Mouse (Mus musculus) lung, postnatal 0 days (tissue): ENCODE measurements around the gene Ppp2r5a. TPM values are rescaled to one million over a fixed set of nuclear protein-coding genes. Genes with fewer than 3 reads are reported as not detected.

Experiments used
- ATAC-seq: fragments of 200-750 bp; cut with Nextera tagmentation; 2 replicates; pipeline ENCODE4 v1.8.0; 2017; ENCODE audit warnings: moderate library complexity
- DNase-seq: peaks from one replicate; pipeline ENCODE4 v3.0.0-alpha.2; 2016; ENCODE audit warnings: low spot score
- H3K27ac ChIP-seq: fragments of 300-500 bp; sonication (generic); 2 replicates; pipeline ENCODE4 v1.5.1; 2014; ENCODE audit warnings: antibody characterized with exemption, mild to moderate bottlenecking, low read length, mixed read lengths
- H3K27me3 ChIP-seq: fragments of 300-500 bp; sonication (generic); replicated peaks from 2 replicates; pipeline ENCODE4 v1.6.1; 2014; ENCODE audit warnings: low read length, mixed read lengths; ENCODE audit not compliant: insufficient read depth
- H3K36me3 ChIP-seq: fragments of 300-500 bp; sonication (generic); 2 replicates; pipeline ENCODE4 v1.6.1; 2014; ENCODE audit warnings: low read length, mixed read lengths; ENCODE audit not compliant: insufficient read depth
- H3K4me1 ChIP-seq: fragments of 300-500 bp; sonication (generic); 2 replicates; pipeline ENCODE4 v1.6.1; 2014; ENCODE audit warnings: antibody characterized with exemption, low read depth, low read length, mixed read lengths; ENCODE audit not compliant: insufficient read depth
- H3K4me2 ChIP-seq: fragments of 300-500 bp; sonication (generic); replicated peaks from 2 replicates; pipeline ENCODE4 v1.6.1; 2014; ENCODE audit warnings: low read depth, mild to moderate bottlenecking, low read length, moderate library complexity, mixed read lengths
- H3K4me3 ChIP-seq: fragments of 300-500 bp; sonication (generic); 2 replicates; pipeline ENCODE4 v1.5.1; 2014; ENCODE audit warnings: low read depth, low read length
- H3K9ac ChIP-seq: fragments of 300-500 bp; sonication (generic); replicated peaks from 2 replicates; pipeline ENCODE4 v1.6.1; 2014; ENCODE audit warnings: low read depth, mild to moderate bottlenecking
- H3K9me3 ChIP-seq: fragments of 300-500 bp; sonication (generic); 2 replicates; pipeline ENCODE4 v1.6.1; 2016; ENCODE audit warnings: low read length, mixed read lengths
- CTCF ChIP-seq: IDR thresholded peaks from 2 replicates; pipeline ENCODE4 v1.5.1; 2016; ENCODE audit warnings: antibody characterized with exemption, mild to moderate bottlenecking
- EP300 ChIP-seq: IDR thresholded peaks from 2 replicates; pipeline ENCODE4 v1.6.1; 2016; ENCODE audit warnings: antibody characterized with exemption, mild to moderate bottlenecking, control low read depth
- WGBS: fragments of 180-500 bp; shearing (Covaris S2); extraction: QIAGEN DNeasy Blood & Tissue Kit; methylation state at CpG from one replicate; pipeline ENCODE4 v1.1.7; 2014; 5-methylcytosine and 5-hydroxymethylcytosine counted together
- polyA plus RNA-seq: library from polyadenylated mRNA; unstranded; fragments of >200 nt; fragmentation: Nextera tagmentation; extraction: Ambion mirVana; gene quantifications from 2 replicates; pipeline ENCODE4 v1.2.1, GENCODE M21; 2015

The Ppp2r5a gene
- polyA plus RNA-seq, 1 experiment from 2014 or later = 51.5 TPM

DNA sequence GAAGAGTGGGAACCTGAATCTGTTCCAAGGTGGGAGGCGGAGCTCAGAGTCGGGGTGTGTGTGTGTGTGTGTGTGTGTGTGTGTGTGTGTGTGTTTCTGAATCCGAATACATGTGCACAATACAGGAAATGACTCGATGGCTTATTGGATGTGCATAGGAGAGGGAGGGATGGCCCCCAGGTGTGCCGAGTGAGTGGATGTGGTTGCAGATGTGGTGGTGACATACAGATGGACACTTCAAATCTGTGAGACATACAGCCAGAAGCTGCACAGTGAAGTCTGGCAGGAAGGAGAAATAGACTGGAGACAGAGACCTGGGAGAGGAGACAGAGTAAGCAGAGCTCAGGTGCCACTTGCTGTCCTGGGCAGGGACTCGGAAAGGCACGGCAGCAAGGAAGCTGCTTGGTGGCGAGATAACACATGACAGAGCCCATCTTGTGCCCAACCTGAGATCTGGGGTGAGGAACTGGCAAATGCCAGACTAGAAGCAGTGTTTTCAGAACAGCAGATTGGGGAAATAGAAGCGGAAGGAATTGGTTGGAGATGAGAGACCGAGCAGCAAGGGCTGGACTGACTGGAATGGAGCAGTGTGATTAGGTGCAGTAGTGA is 1.8 kb upstream of the Ppp2r5a start:
- H3K9me3 ChIP-seq = no peaks in the 10 kb centered on the region
- no peak for DNase-seq

DNA sequence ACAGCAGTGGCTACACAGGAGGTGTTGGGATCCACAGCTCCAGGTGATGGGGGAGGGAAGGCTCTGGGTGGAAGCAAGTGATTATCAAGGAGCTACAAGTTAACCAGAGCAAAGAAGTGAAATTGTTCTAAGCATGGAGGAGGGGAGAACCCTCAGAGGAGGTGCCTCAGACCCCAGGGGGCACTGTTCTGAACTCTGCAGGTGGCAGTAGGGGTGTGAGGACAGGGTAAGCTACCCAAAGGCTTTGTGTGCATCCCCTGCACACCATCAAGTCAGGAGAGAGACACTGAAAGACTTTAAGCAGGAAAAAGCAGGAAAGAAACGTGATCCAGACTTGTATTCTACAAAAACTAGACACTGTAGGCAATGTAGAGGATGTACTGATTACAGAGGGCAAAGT is 1.2 kb upstream of the Ppp2r5a start:
- no peak for TF ChIP-seq EP300
- no peak for TF ChIP-seq CTCF
- H3K4me1 ChIP-seq = no peaks in the 10 kb centered on the region
- H3K27me3 ChIP-seq = no peaks in the 10 kb centered on the region
- ATAC-seq = no peak
- H3K9ac ChIP-seq = no peak overlapping the region
- no peak overlapping the region for H3K27ac ChIP-seq
- DNase-seq = no peak
- no peaks in the 10 kb centered on the region for H3K9me3 ChIP-seq
- 42% methylated on average over 1 of the region's 1 CpGs for WGBS
- H3K36me3 ChIP-seq = no peaks in the 10 kb centered on the region
- H3K4me2 ChIP-seq = no peak overlapping the region
- H3K4me3 ChIP-seq = no peak overlapping the region

More for the DNA sequence above, 1.8 kb upstream of the Ppp2r5a start:
- H3K9ac ChIP-seq = no peak overlapping the region
- WGBS = 78% methylated on average over 10 of the region's 10 CpGs
- H3K4me1 ChIP-seq = no peaks in the 10 kb centered on the region
- TF ChIP-seq EP300 = no peak
- no peak for TF ChIP-seq CTCF
- no peaks in the 10 kb centered on the region for H3K27me3 ChIP-seq
- H3K4me3 ChIP-seq = no peak overlapping the region
- no peak overlapping the region for H3K27ac ChIP-seq
- H3K36me3 ChIP-seq = no peaks in the 10 kb centered on the region
- no peak overlapping the region for H3K4me2 ChIP-seq
- ATAC-seq = no peak

DNA sequence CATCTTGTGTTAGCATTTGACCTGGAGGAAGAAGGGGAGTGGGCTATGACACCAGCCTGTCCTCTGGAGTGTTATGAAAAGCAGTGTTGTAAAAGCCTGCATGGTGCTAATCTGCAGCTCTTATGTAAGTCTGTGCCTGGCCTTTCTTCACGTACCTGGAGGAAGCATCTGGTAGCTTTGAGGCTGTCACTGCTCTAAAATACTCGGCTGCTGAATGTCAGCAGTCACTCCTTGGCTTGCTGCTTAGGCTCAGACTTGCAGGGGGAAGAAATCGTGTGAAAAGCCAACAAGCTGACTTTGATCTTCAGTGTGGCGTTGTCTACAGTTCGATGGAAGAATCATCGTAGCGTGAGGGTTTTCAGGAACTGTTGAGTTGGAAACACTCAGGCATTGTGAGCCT is 566 bp downstream of the Ppp2r5a start:
- no peak overlapping the region for H3K4me3 ChIP-seq
- WGBS = 26% methylated on average over 7 of the region's 7 CpGs
- no peak overlapping the region for H3K9ac ChIP-seq
- no peak overlapping the region for H3K27ac ChIP-seq
- ATAC-seq = no peak
- no peak for DNase-seq
- H3K4me1 ChIP-seq = no peaks in the 10 kb centered on the region
- no peak for TF ChIP-seq EP300
- no peak for TF ChIP-seq CTCF
- no peak overlapping the region for H3K4me2 ChIP-seq
- no peaks in the 10 kb centered on the region for H3K9me3 ChIP-seq
- no peaks in the 10 kb centered on the region for H3K36me3 ChIP-seq
- H3K27me3 ChIP-seq = no peaks in the 10 kb centered on the region

DNA sequence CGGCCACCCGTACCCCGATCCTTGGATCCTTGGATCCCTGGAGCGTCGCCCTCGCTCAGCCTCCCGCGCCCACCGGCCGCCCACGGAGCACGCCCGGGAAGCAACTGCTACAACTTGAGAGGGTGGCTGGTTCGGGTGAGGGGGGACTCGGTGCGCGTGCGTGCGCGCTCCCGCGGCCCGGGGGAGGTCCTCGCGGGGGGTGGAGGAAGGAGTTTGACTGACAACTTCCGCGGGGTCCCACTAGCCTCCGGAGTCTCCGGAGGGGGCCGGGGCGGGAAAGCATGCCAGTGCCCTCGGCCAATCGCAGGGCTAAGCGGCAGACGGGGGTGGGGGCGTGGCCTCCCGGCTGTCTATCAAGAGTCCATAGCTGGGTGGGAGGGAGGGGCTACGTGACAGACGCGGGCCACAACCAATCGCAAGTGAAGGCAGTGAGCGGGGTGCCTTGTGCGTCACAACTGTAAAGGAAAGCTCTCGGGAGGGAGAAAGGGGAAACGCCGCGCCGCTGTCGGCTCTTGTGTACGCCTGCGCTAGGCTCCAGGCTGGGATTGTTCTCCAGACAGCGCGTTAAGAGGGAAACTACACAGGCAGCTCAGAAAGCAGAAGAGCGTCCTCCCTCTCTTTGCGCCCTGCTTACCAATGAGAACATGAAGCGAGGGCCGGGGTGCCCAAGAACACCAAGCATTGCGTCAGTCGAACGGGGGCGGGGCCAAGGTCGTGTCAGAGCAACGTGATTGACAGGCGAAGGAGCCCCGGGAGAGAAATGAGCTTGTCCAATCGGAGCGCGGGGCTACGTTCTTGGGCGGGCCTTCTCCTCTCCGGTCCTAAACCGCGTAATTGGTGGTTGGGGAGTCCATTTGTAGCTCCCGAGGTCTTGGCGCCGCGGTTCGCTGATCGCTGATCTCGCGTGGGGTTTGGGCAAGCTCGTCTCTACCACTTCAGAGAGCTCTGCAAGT is 5.9 kb downstream of the Ppp2r5a start:
- no peak for TF ChIP-seq CTCF
- no peak; the same call in 1 of the 2 replicates for TF ChIP-seq EP300
- Histone ChIP-seq H3K9me3 (no peaks in the 10 kb centered on the region), H3K4me3 (peak overlapping the region; percentile 94), H3K36me3 (no peaks in the 10 kb centered on the region), H3K27me3 (no peaks in the 10 kb centered on the region), H3K4me2 (peak overlapping the region; percentile 70), H3K27ac (peak overlapping the region; percentile 100), H3K4me1 (no peaks in the 10 kb centered on the region), H3K9ac (peak overlapping the region; percentile 92)
- whole genome bisulfite sequencing = under 1% methylated on average over 60 of the region's 82 CpGs
- peak; percentile 100 for DNase-seq
- ATAC-seq = peak; percentile 96

DNA sequence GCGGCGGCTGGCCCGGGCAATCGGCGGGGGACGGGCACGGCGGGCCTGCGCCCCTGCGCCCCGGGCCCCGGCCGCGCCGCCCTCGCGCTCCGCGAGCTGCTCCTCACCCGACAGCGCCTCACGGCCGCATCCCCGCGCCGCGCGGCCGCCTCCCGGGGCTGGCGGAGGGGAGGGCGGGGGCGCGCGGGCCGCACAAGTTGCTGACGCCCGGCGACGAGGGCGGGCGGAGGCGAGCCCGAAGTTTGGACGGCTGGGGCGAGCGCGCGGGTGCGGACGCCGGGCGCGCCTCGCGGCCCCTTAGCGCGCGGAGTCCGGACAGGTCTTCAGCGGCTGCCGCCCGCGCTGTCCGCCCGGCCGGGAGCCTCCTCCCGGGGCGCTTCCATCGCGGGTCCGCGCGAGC is 6.6 kb downstream of the Ppp2r5a start:
- H3K9me3 ChIP-seq = no peaks in the 10 kb centered on the region
- no peaks in the 10 kb centered on the region for H3K27me3 ChIP-seq
- 0% methylated on average over 39 of the region's 74 CpGs for WGBS
- peak overlapping the region; percentile 94 for H3K4me3 ChIP-seq
- peak overlapping the region; percentile 92 for H3K9ac ChIP-seq
- H3K27ac ChIP-seq = peak overlapping the region; percentile 98
- DNase-seq = peak; percentile 69
- no peaks in the 10 kb centered on the region for H3K4me1 ChIP-seq
- peak; percentile 27 for ATAC-seq
- TF ChIP-seq EP300 (no peak), CTCF (no peak)
- H3K36me3 ChIP-seq = no peaks in the 10 kb centered on the region
- H3K4me2 ChIP-seq = peak overlapping the region; percentile 70

DNA sequence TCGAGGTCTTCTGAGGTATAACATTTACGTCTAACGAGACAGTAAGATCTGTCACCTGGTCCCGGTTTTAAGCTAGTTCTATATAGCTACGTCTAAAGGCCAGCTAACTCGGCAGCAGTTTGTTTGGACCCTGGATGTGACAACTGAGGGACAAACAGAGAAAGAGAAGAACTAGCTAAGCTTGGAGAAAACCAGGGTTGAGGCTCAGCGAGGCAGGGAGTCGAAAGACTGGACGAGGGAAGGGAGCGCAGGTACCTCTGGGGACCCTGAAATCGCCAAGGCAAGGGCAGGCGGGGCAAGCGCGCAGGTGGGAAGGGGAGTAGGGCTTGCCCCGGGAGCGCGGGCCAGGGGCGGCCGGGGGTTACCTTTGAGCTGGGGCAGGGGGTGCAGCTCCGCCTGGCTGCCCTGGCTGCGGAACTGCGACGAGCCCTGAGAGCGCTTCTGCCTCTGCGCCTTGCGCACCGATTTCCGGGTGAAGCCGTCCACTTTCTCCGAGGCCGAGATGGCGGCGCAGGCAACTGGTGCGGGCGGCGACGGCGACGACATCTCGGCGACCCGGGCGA is 7.1 kb downstream of the Ppp2r5a start:
- H3K9me3 ChIP-seq = no peaks in the 10 kb centered on the region
- H3K36me3 ChIP-seq = no peaks in the 10 kb centered on the region
- H3K27me3 ChIP-seq = no peaks in the 10 kb centered on the region
- ATAC-seq (no peak), DNase-seq (peak; percentile 40)
- peak overlapping the region; percentile 70 for H3K4me2 ChIP-seq
- H3K4me3 ChIP-seq = peak overlapping the region; percentile 94
- WGBS = 0% methylated on average over 34 of the region's 43 CpGs
- TF ChIP-seq EP300 (no peak), CTCF (peak; percentile 37)
- H3K4me1 ChIP-seq = no peaks in the 10 kb centered on the region
- H3K27ac ChIP-seq = peak overlapping the region; percentile 98
- peak overlapping the region; percentile 92 for H3K9ac ChIP-seq
